Mouse (Mus musculus) liver, embryonic 14.5 days (tissue): ENCODE measurements around the gene Laptm5. TPM values are rescaled to one million over a fixed set of nuclear protein-coding genes. Genes with fewer than 3 reads are reported as not detected.
A peak's percentile ranks its signal among the peaks of the same experiment; 100 is the strongest.

Source experiments
- ATAC-seq: fragments of 200-750 bp; cut with Nextera tagmentation; 2 replicates; pipeline ENCODE4 v1.8.0; 2017; ENCODE audit warnings: moderate number of reproducible peaks, mild to moderate bottlenecking, moderate library complexity; ENCODE audit not compliant: insufficient read depth
- DNase-seq, 3 experiments: peaks; one replicate each; pipeline ENCODE4 v3.0.0-alpha.2; 2012 to 2013; ENCODE audit warnings: low read depth in 3 of 3, low spot score in 3 of 3
- H3K27ac ChIP-seq: fragments of 300-500 bp; sonication (generic); 2 replicates; pipeline ENCODE4 v1.5.1; 2014; ENCODE audit warnings: moderate library complexity, mild to moderate bottlenecking, control low read depth, inconsistent platforms
- H3K27me3 ChIP-seq: fragments of 300-500 bp; sonication (generic); 2 replicates; pipeline ENCODE4 v1.6.1; 2014; ENCODE audit warnings: mild to moderate bottlenecking, low read length, moderate library complexity; ENCODE audit not compliant: control insufficient read depth, insufficient read depth
- H3K36me3 ChIP-seq: fragments of 300-500 bp; sonication (generic); replicated peaks from 2 replicates; pipeline ENCODE4 v1.6.1; 2014; ENCODE audit warnings: low read depth; ENCODE audit not compliant: control insufficient read depth, insufficient read depth
- H3K4me1 ChIP-seq, 2 experiments: fragments of 200-500 bp in 1 of 2; fragments of 300-500 bp in 1 of 2; sonication (generic) in 1 of 2; replicated peaks; 2 replicates each; pipeline ENCODE4 v1.6.1; 2012 to 2014; ENCODE audit warnings: antibody characterized with exemption in 1 of 2, inconsistent platforms in 1 of 2, low read length in 1 of 2; ENCODE audit not compliant: control insufficient read depth in 2 of 2, insufficient read depth in 2 of 2
- H3K4me2 ChIP-seq: fragments of 300-500 bp; sonication (generic); 2 replicates; pipeline ENCODE4 v1.6.1; 2014; ENCODE audit warnings: low read depth, mild to moderate bottlenecking, control low read depth, moderate library complexity
- H3K4me3 ChIP-seq, 2 experiments: fragments of 200-500 bp in 1 of 2; fragments of 300-500 bp in 1 of 2; sonication (generic) in 1 of 2; 2 replicates each; pipeline ENCODE4 v1.5.1; 2012 to 2014; ENCODE audit warnings: low read depth in 2 of 2, low read length in 2 of 2, mild to moderate bottlenecking in 2 of 2, control low read depth in 1 of 2, inconsistent platforms in 1 of 2, moderate library complexity in 1 of 2; ENCODE audit not compliant: insufficient read depth in 1 of 2
- H3K9ac ChIP-seq: fragments of 300-500 bp; sonication (generic); replicated peaks from 2 replicates; pipeline ENCODE4 v1.6.1; 2014; ENCODE audit warnings: mild to moderate bottlenecking, control low read depth, moderate library complexity
- H3K9me3 ChIP-seq: fragments of 300-500 bp; sonication (generic); 2 replicates; pipeline ENCODE4 v1.6.1; 2016; ENCODE audit warnings: low read length, mixed read lengths; ENCODE audit not compliant: control insufficient read depth
- CTCF ChIP-seq: IDR thresholded peaks from 2 replicates; pipeline ENCODE4 v1.5.1; 2016; ENCODE audit warnings: antibody characterized with exemption, low read depth, control low read depth
- EP300 ChIP-seq: IDR thresholded peaks from 2 replicates; pipeline ENCODE4 v1.6.1; 2016; ENCODE audit warnings: antibody characterized with exemption, low read depth
- WGBS: fragments of 180-500 bp; shearing (Covaris S2); extraction: QIAGEN DNeasy Blood & Tissue Kit; methylation state at CpG from one replicate; pipeline ENCODE4 v1.1.7; 2014; ENCODE audit not compliant: insufficient replicate concordance; 5-methylcytosine and 5-hydroxymethylcytosine counted together
- polyA plus RNA-seq, 2 experiments: library from polyadenylated mRNA; depleted of rRNA in 1 of 2; stranded (reverse) in 1 of 2; unstranded in 1 of 2; fragments of >200 nt; fragmentation: Nextera tagmentation in 1 of 2; extraction: Ambion mirVana in 1 of 2; gene quantifications; 2 replicates each; pipeline versions ENCODE4 v1.2.1 to v1.2.3; 2012 to 2014

Gene Laptm5
- polyA plus RNA-seq, 2 experiments = 31.0 to 64.3 TPM

- Histone ChIP-seq H3K4me1 (peaks cover 0 to 3% of the 10 kb centered on the region in 2 experiments; a peak in 1 of 4 replicates), H3K36me3 (no peaks in the 10 kb centered on the region), H3K27ac (no peak overlapping the region), H3K27me3 (no peaks in the 10 kb centered on the region), H3K9ac (no peak overlapping the region), H3K4me2 (no peak overlapping the region), H3K4me3 (no peak overlapping the region), H3K9me3 (no peaks in the 10 kb centered on the region)
- DNase-seq (peak in 1 of 3 experiments; percentile 37), ATAC-seq (no peak)
- peak; percentile 91 for TF ChIP-seq CTCF
- TF ChIP-seq EP300 = no peak
- WGBS = 35% methylated on average over 2 of the region's 2 CpGs
These were observed 16.6 kb upstream of the Laptm5 start for GRCm38 (mm10) chr4:130896372-130896771.

- no peak for TF ChIP-seq CTCF
- H3K27ac ChIP-seq = no peak overlapping the region
- no peaks in the 10 kb centered on the region for H3K9me3 ChIP-seq
- no peak for ATAC-seq
- H3K4me2 ChIP-seq = no peak overlapping the region
- 40% methylated on average over 2 of the region's 3 CpGs for WGBS
- DNase-seq = no peak
- no peak overlapping the region for H3K9ac ChIP-seq
- peaks cover 0 to 8% of the 10 kb centered on the region in 2 experiments; a peak in 2 of 4 replicates for H3K4me1 ChIP-seq
- no peaks in the 10 kb centered on the region for H3K27me3 ChIP-seq
- no peaks in the 10 kb centered on the region for H3K36me3 ChIP-seq
- no peak overlapping the region for H3K4me3 ChIP-seq
These were observed 13.5 kb upstream of the Laptm5 start for GRCm38 (mm10) chr4:130899383-130899781.

GRCm38 (mm10) chr4:130899782-130900427 is 13.0 kb upstream of the Laptm5 start:
- no peaks in the 10 kb centered on the region for H3K9me3 ChIP-seq
- TF ChIP-seq CTCF (no peak), EP300 (no peak)
- DNase-seq (no peak), ATAC-seq (no peak)
- H3K9ac ChIP-seq = no peak overlapping the region
- H3K27me3 ChIP-seq = no peaks in the 10 kb centered on the region
- H3K4me2 ChIP-seq = no peak overlapping the region
- no peaks in the 10 kb centered on the region for H3K36me3 ChIP-seq
- 51% methylated on average over 6 of the region's 6 CpGs for WGBS
- H3K4me3 ChIP-seq = no peak overlapping the region
- no peak overlapping the region for H3K27ac ChIP-seq
- H3K4me1 ChIP-seq = peaks cover 0 to 13% of the 10 kb centered on the region in 2 experiments; a peak in 2 of 4 replicates

- Histone ChIP-seq H3K9me3 (no peaks in the 10 kb centered on the region), H3K36me3 (no peaks in the 10 kb centered on the region), H3K9ac (no peak overlapping the region), H3K4me2 (no peak overlapping the region), H3K4me1 (peaks cover 0 to 14% of the 10 kb centered on the region in 2 experiments; a peak in 2 of 4 replicates), H3K4me3 (no peak overlapping the region), H3K27ac (no peak overlapping the region), H3K27me3 (no peaks in the 10 kb centered on the region)
- ATAC-seq (no peak), DNase-seq (no peak)
- no peak for TF ChIP-seq CTCF
- TF ChIP-seq EP300 = no peak
- WGBS = 62% methylated on average over 7 of the region's 7 CpGs
These were observed 12.2 kb upstream of the Laptm5 start for GRCm38 (mm10) chr4:130900746-130901145.

GRCm38 (mm10) chr4:130902289-130902781 is 10.6 kb upstream of the Laptm5 start:
- H3K9ac ChIP-seq = no peak overlapping the region
- H3K27me3 ChIP-seq = no peaks in the 10 kb centered on the region
- no peaks in the 10 kb centered on the region for H3K9me3 ChIP-seq
- no peak for TF ChIP-seq EP300
- no peak for TF ChIP-seq CTCF
- no peak overlapping the region for H3K4me3 ChIP-seq
- ATAC-seq (peak; percentile 55; the same call in 1 of the 2 replicates), DNase-seq (no peak)
- H3K36me3 ChIP-seq = no peaks in the 10 kb centered on the region
- H3K4me1 ChIP-seq = peaks cover 0 to 14% of the 10 kb centered on the region in 2 experiments; a peak in 2 of 4 replicates
- WGBS = 6% methylated on average over 8 of the region's 8 CpGs
- no peak overlapping the region for H3K27ac ChIP-seq
- H3K4me2 ChIP-seq = no peak overlapping the region
